Mouse (Mus musculus): ENCODE data around the gene Sh3tc1. TPM values are rescaled to one million over a fixed set of nuclear protein-coding genes. Genes with fewer than 3 reads are reported as not detected.
A peak's percentile ranks its signal among the peaks of the same experiment; 100 is the strongest.

The Sh3tc1 gene
- total RNA-seq, 2 experiments from 2014 or later: 1.8 to 2.1 TPM

- DNase-seq: no peak
Measured at GRCm38 (mm10) chr5:35680958-35681357, 58.8 kb downstream of the Sh3tc1 start.

GRCm38 (mm10) chr5:35679256-35680155 is 60.3 kb downstream of the Sh3tc1 start, which contains the start of gene Htra3:
TSS of gene Htra3 (minus strand) at chr5:35679782.
- DNase-seq: peak; percentile 81

GRCm38 (mm10) chr5:35676964-35677363 is 62.8 kb downstream of the Sh3tc1 start:
- DNase-seq: no peak

GRCm38 (mm10) chr5:35674081-35674555 is 65.7 kb downstream of the Sh3tc1 start:
- peak; percentile 77 for DNase-seq

GRCm38 (mm10) chr5:35673086-35673485 is 66.7 kb downstream of the Sh3tc1 start:
- DNase-seq: peak; percentile 86

GRCm38 (mm10) chr5:35672581-35672980 is 67.2 kb downstream of the Sh3tc1 start:
- DNase-seq: no peak

GRCm38 (mm10) chr5:35671474-35671891 is 68.3 kb downstream of the Sh3tc1 start:
- peak; percentile 88 for DNase-seq

GRCm38 (mm10) chr5:35670412-35670801 is 69.4 kb downstream of the Sh3tc1 start:
- DNase-seq: no peak

- DNase-seq: no peak
Measured at GRCm38 (mm10) chr5:35669747-35670411, 69.9 kb downstream of the Sh3tc1 start.

- DNase-seq: no peak
Measured at GRCm38 (mm10) chr5:35666152-35666551, 73.6 kb downstream of the Sh3tc1 start.

- no peak for DNase-seq
Measured at GRCm38 (mm10) chr5:35662021-35662545, 77.7 kb downstream of the Sh3tc1 start.

GRCm38 (mm10) chr5:35661210-35661609 is 78.6 kb downstream of the Sh3tc1 start:
- DNase-seq: no peak

- DNase-seq: no peak
Measured at GRCm38 (mm10) chr5:35659503-35659902, 80.3 kb downstream of the Sh3tc1 start.

GRCm38 (mm10) chr5:35655753-35656485 is 83.9 kb downstream of the Sh3tc1 start:
- no peak for DNase-seq

GRCm38 (mm10) chr5:35653743-35654395 is 85.9 kb downstream of the Sh3tc1 start:
- DNase-seq: peak; percentile 82

- no peak for DNase-seq
Measured at GRCm38 (mm10) chr5:35652872-35653271, 86.9 kb downstream of the Sh3tc1 start.

GRCm38 (mm10) chr5:35652319-35652718 is 87.5 kb downstream of the Sh3tc1 start:
- no peak for DNase-seq

GRCm38 (mm10) chr5:35648230-35648629 is 91.6 kb downstream of the Sh3tc1 start:
- no peak for DNase-seq

- DNase-seq: peak; percentile 82
Measured at GRCm38 (mm10) chr5:35647562-35647961, 92.2 kb downstream of the Sh3tc1 start.
